Mouse (Mus musculus): Measurements from ENCODE around the gene Sbno2.

GRCm38 (mm10) chr10:80120146-80120545 is 14.8 kb upstream of the Sbno2 start:
- TF ChIP-seq MEF2A (IDR thresholded peaks at IDR 0.05; ENCODE audit: borderline replicate concordance, low read depth, low read length) (no peak), ZC3H11A (IDR thresholded peaks at IDR 0.05; ENCODE audit: low read depth, low read length) (no peak), POLR2A (IDR thresholded peaks at IDR 0.05; ENCODE audit: low read depth, low read length) (no peak), TCF12 (IDR thresholded peaks at IDR 0.05; ENCODE audit: low read depth, low read length) (no peak)

Data from CH12.LX (cell line).